Mouse (Mus musculus): ENCODE measurements around the gene Fam160a2.
A peak's percentile ranks its signal among the peaks of the same experiment; 100 is the strongest.

Fam160a2 gene

GRCm38 (mm10) chr7:105404268-105404667 is 4.4 kb upstream of the Fam160a2 start, which contains the start of gene Cnga4:
Cnga4 (plus strand) TSS chr7:105404568.
- no peaks in the 10 kb centered on the region for H3K36me3 ChIP-seq (ENCODE audit: insufficient read depth, low read length)
- peaks cover 49% of the 10 kb centered on the region for H3K4me1 ChIP-seq (replicated peaks; ENCODE audit: low read depth, low read length)
- H3K4me3 ChIP-seq (replicated peaks; ENCODE audit: low read length): no peak within 1 kb of the TSS
- TF ChIP-seq CTCF (conservative IDR thresholded peaks at IDR 0.05; ENCODE audit: low read length) (no peak), POU5F1 (IDR thresholded peaks at IDR 0.05; ENCODE audit: borderline replicate concordance, low read length) (no peak), NANOG (IDR thresholded peaks at IDR 0.05; ENCODE audit: borderline replicate concordance, low read length) (no peak)
- H3K9me3 ChIP-seq (ENCODE audit: low read length): no peaks in the 10 kb centered on the region
- H3K27me3 ChIP-seq (ENCODE audit: insufficient read depth, low read length): peaks cover 26% of the 10 kb centered on the region

DNA sequence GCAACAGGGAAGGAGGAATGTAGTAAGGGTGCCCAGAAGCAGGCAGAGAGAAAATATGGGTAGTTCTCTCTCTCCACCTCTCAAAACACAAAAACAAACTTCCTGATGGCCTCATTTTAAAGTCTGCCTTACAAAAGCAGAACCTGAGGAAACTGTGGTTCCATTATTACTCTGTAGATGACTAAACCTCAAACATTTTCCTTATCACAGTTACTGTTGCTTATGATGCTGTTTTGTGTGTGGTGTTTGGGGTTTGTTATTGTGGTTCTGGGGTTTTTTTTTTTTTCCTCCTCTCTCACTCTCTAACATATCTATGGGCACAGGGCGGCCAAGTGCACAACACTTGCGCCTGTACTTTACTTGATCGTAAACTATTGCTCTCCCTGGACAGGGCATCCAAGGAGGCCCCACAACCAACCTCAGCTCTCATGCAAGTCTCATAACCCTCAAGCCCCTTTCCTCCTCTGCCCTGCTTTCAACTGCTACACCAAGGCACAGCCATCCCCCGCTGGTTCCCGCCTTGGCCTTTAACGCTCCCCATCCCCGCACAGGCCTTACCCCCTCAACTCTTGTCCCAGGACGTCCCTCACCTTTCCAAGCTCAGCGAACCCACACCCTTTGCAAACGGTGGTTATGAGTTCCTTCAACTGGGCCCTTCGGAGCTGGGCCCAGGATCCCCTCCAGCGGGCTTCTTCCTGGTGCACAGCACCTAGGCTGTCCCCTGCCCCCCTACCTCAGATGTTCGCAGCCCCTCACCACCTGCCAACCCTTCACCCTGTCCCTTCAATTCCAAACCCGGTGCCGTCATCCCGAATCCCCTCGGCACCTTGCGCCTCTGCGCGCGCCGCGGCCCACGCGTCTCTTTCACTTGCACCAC is 558 bp downstream of the Fam160a2 start:
- TF ChIP-seq POU5F1 (IDR thresholded peaks at IDR 0.05; ENCODE audit: borderline replicate concordance, low read length) (no peak), CTCF (conservative IDR thresholded peaks at IDR 0.05; ENCODE audit: low read length) (no peak), NANOG (IDR thresholded peaks at IDR 0.05; ENCODE audit: borderline replicate concordance, low read length) (no peak)
- H3K27me3 ChIP-seq (ENCODE audit: insufficient read depth, low read length): no peaks in the 10 kb centered on the region
- peaks cover 30% of the 10 kb centered on the region for H3K36me3 ChIP-seq (ENCODE audit: insufficient read depth, low read length)

GRCm38 (mm10) chr7:105396126-105396525 is 3.7 kb downstream of the Fam160a2 start:
- H3K4me3 ChIP-seq (replicated peaks; ENCODE audit: low read length): no peak overlapping the region
- TF ChIP-seq POU5F1 (IDR thresholded peaks at IDR 0.05; ENCODE audit: borderline replicate concordance, low read length) (no peak), NANOG (IDR thresholded peaks at IDR 0.05; ENCODE audit: borderline replicate concordance, low read length) (no peak), CTCF (conservative IDR thresholded peaks at IDR 0.05; ENCODE audit: low read length) (no peak)

More for the DNA sequence above, 558 bp downstream of the Fam160a2 start:
- H3K4me3 ChIP-seq (replicated peaks; ENCODE audit: low read length): peak overlapping the region; percentile 95
- no peaks in the 10 kb centered on the region for H3K9me3 ChIP-seq (ENCODE audit: low read length)
- peaks cover 48% of the 10 kb centered on the region for H3K4me1 ChIP-seq (replicated peaks; ENCODE audit: low read depth, low read length)

DNA sequence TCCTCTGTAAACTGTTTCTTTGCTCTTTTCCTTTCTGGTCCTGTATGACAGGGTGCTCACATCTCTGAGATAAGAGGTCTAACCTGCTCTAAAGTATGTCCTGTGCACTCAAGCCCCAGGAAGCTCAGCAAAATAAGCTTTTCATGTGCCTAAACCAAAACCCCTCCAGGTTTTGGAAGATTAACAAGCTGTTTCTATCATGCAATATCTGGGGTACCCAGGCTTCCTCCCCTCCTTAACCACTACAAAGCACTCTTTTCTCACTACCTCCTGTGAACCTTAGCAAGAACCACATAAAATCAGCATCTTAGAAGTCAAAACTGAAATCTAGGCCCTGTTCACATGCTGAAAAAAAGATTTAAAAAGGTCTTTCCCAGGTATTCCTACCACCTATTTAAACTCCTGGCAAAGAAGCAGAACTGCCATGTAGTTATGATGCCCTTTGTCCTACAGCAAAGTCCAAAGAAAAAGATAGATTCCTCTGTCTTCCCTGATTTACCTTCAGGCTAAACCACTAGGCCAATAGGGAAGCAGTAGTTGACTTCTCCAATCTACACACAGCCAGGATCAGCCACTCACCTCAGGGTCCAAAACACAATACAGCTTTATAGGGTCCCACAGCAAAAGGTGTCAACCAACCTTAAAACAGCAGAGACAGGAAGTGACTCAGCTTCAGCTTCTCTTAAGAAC is 4.6 kb downstream of the Fam160a2 start:
- TF ChIP-seq NANOG (IDR thresholded peaks at IDR 0.05; ENCODE audit: borderline replicate concordance, low read length) (no peak), POU5F1 (IDR thresholded peaks at IDR 0.05; ENCODE audit: borderline replicate concordance, low read length) (no peak), CTCF (conservative IDR thresholded peaks at IDR 0.05; ENCODE audit: low read length) (no peak)
- peaks cover 46% of the 10 kb centered on the region for H3K36me3 ChIP-seq (ENCODE audit: insufficient read depth, low read length)
- H3K9me3 ChIP-seq (ENCODE audit: low read length): no peaks in the 10 kb centered on the region
- no peaks in the 10 kb centered on the region for H3K27me3 ChIP-seq (ENCODE audit: insufficient read depth, low read length)
- no peak overlapping the region for H3K4me3 ChIP-seq (replicated peaks; ENCODE audit: low read length)
- H3K4me1 ChIP-seq (replicated peaks; ENCODE audit: low read depth, low read length): peaks cover 13% of the 10 kb centered on the region

More at GRCm38 (mm10) chr7:105396126-105396525, 3.7 kb downstream of the Fam160a2 start:
- H3K4me1 ChIP-seq (replicated peaks; ENCODE audit: low read depth, low read length): peaks cover 21% of the 10 kb centered on the region
- H3K27me3 ChIP-seq (ENCODE audit: insufficient read depth, low read length): no peaks in the 10 kb centered on the region
- peaks cover 43% of the 10 kb centered on the region for H3K36me3 ChIP-seq (ENCODE audit: insufficient read depth, low read length)
- no peaks in the 10 kb centered on the region for H3K9me3 ChIP-seq (ENCODE audit: low read length)

DNA sequence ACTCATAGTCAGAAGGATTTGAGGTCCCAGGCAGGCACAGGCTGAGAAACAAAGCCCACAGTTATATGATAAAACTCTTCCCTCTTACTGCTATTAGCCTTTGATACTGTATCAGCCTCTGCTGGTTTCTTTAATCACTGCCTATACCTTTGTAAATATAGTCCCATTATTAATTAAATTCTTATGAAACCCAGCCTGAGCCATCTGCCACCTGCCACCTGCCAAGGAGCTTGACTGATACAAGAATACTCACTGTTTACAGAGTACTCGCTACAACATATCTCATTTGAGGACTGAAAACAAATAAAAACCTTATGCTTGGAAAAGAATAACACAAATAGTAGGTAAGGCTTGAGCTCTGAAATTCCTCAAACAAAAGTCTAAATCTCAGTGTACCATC is 5.2 kb downstream of the Fam160a2 start:
- no peaks in the 10 kb centered on the region for H3K27me3 ChIP-seq (ENCODE audit: insufficient read depth, low read length)
- peaks cover 52% of the 10 kb centered on the region for H3K36me3 ChIP-seq (ENCODE audit: insufficient read depth, low read length)
- H3K4me1 ChIP-seq (replicated peaks; ENCODE audit: low read depth, low read length): peaks cover 13% of the 10 kb centered on the region
- no peak overlapping the region for H3K4me3 ChIP-seq (replicated peaks; ENCODE audit: low read length)
- no peaks in the 10 kb centered on the region for H3K9me3 ChIP-seq (ENCODE audit: low read length)
- TF ChIP-seq POU5F1 (IDR thresholded peaks at IDR 0.05; ENCODE audit: borderline replicate concordance, low read length) (no peak), CTCF (conservative IDR thresholded peaks at IDR 0.05; ENCODE audit: low read length) (no peak), NANOG (IDR thresholded peaks at IDR 0.05; ENCODE audit: borderline replicate concordance, low read length) (no peak)

DNA sequence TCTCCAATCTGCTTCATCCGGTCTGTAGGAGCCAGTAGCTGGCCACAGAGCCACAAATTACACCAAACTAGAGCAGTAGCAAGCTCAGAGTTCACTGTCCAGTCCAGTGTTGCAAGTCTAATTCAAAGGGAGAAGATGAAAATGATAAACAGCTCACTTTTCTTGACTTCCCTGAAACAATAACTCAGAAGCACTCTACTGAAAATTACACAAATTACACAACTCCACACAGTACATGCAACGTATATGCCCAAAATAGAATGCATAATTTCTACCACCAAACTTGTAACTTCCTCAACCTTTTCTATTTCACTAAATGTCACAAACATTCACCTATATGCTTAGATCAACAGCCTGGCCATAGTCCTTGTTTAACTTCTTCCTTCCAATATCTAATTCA is 9.6 kb downstream of the Fam160a2 start:
- no peaks in the 10 kb centered on the region for H3K9me3 ChIP-seq (ENCODE audit: low read length)
- no peak overlapping the region for H3K4me3 ChIP-seq (replicated peaks; ENCODE audit: low read length)
- peaks cover 74% of the 10 kb centered on the region for H3K36me3 ChIP-seq (ENCODE audit: insufficient read depth, low read length)
- no peak for TF ChIP-seq NANOG (IDR thresholded peaks at IDR 0.05; ENCODE audit: borderline replicate concordance, low read length)
- TF ChIP-seq POU5F1 (IDR thresholded peaks at IDR 0.05; ENCODE audit: borderline replicate concordance, low read length): no peak
- TF ChIP-seq CTCF (conservative IDR thresholded peaks at IDR 0.05; ENCODE audit: low read length): no peak
- H3K27me3 ChIP-seq (ENCODE audit: insufficient read depth, low read length): no peaks in the 10 kb centered on the region
- no peaks in the 10 kb centered on the region for H3K4me1 ChIP-seq (replicated peaks; ENCODE audit: low read depth, low read length)

DNA sequence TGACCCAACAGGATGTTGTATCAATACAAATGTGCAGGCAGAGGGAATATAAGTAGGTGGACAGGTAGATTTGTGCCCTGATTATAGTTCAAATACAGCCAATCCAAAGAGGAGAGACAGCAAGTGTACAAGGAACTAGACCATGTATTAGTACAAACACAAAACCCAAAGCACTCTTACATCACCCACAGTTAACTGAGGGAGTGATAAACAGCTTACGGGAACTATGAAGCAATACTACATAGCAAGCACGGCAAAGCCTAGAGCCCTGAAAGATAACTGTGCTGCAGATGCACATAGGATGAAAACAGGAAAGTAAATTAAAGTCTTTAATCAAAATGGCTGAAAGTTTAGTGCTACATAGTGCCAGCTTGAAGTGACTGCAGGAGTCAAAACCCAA is 12.2 kb downstream of the Fam160a2 start:
- Histone ChIP-seq H3K4me3 (replicated peaks; ENCODE audit: low read length) (no peak overlapping the region), H3K4me1 (replicated peaks; ENCODE audit: low read depth, low read length) (no peaks in the 10 kb centered on the region), H3K36me3 (ENCODE audit: insufficient read depth, low read length) (peaks cover 87% of the 10 kb centered on the region), H3K27me3 (ENCODE audit: insufficient read depth, low read length) (no peaks in the 10 kb centered on the region), H3K9me3 (ENCODE audit: low read length) (no peaks in the 10 kb centered on the region)
- TF ChIP-seq CTCF (conservative IDR thresholded peaks at IDR 0.05; ENCODE audit: low read length) (no peak), NANOG (IDR thresholded peaks at IDR 0.05; ENCODE audit: borderline replicate concordance, low read length) (no peak), POU5F1 (IDR thresholded peaks at IDR 0.05; ENCODE audit: borderline replicate concordance, low read length) (no peak)

DNA sequence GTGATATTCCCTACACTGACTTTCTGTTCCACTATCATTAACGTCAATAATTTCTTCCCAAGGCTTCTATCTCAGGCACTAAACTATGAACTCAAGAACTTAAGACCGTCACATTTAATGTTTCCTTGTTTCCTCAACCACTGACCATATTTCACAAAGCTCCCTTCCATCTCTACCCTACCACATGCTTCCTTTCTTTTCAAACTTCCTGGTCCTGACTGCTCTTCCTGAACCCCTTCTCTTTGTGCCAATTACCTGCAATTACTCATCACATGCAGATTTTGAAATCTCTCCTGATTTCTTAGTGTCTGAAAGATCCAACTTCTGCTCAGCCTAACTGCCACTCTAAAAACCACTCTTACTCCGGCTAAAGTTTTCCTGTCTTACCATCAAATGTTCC is 19.5 kb downstream of the Fam160a2 start:
- Histone ChIP-seq H3K4me3 (replicated peaks; ENCODE audit: low read length) (no peak overlapping the region), H3K9me3 (ENCODE audit: low read length) (no peaks in the 10 kb centered on the region), H3K27me3 (ENCODE audit: insufficient read depth, low read length) (no peaks in the 10 kb centered on the region), H3K36me3 (ENCODE audit: insufficient read depth, low read length) (peaks cover 98% of the 10 kb centered on the region), H3K4me1 (replicated peaks; ENCODE audit: low read depth, low read length) (no peaks in the 10 kb centered on the region)
- TF ChIP-seq POU5F1 (IDR thresholded peaks at IDR 0.05; ENCODE audit: borderline replicate concordance, low read length) (no peak), NANOG (IDR thresholded peaks at IDR 0.05; ENCODE audit: borderline replicate concordance, low read length) (no peak), CTCF (conservative IDR thresholded peaks at IDR 0.05; ENCODE audit: low read length) (no peak)
